Mouse (Mus musculus) forebrain, embryonic 10.5 days (tissue): ENCODE results near the gene Golga2. TPM values are rescaled to one million over a fixed set of nuclear protein-coding genes. Genes with fewer than 3 reads are reported as not detected.
A peak's percentile ranks its signal among the peaks of the same experiment; 100 is the strongest.

ENCODE experiments used
- DNase-seq: peaks from one replicate; pipeline ENCODE4 v3.0.0-alpha.2; 2017; ENCODE audit warnings: low spot score; ENCODE audit errors: extremely low spot score
- H3K27ac ChIP-seq: fragments of 300-500 bp; sonication (generic); 2 replicates; pipeline ENCODE4 v1.5.1; 2016; ENCODE audit warnings: mild to moderate bottlenecking
- H3K27me3 ChIP-seq: fragments of 300-500 bp; sonication (generic); 2 replicates; pipeline ENCODE4 v1.6.1; 2016; ENCODE audit warnings: mild to moderate bottlenecking; ENCODE audit not compliant: poor library complexity, severe bottlenecking
- H3K36me3 ChIP-seq: fragments of 300-500 bp; sonication (generic); replicated peaks from 2 replicates; pipeline ENCODE4 v1.6.1; 2016; ENCODE audit warnings: mild to moderate bottlenecking, moderate library complexity
- H3K4me1 ChIP-seq: fragments of 300-500 bp; sonication (generic); 2 replicates; pipeline ENCODE4 v1.6.1; 2016
- H3K4me3 ChIP-seq: fragments of 300-500 bp; sonication (generic); 2 replicates; pipeline ENCODE4 v1.5.1; 2016; ENCODE audit warnings: mild to moderate bottlenecking, moderate library complexity
- H3K9me3 ChIP-seq: fragments of 300-500 bp; sonication (generic); 2 replicates; pipeline ENCODE4 v1.6.1; 2016; ENCODE audit warnings: mild to moderate bottlenecking, moderate library complexity
- WGBS: fragments of 180-500 bp; shearing (Covaris S2); methylation state at CpG from one replicate; pipeline ENCODE4 v1.1.7; 2016; 5-methylcytosine and 5-hydroxymethylcytosine counted together
- microRNA-seq: library from miRNA; unstranded; fragments of <30 nt; microRNA quantifications from one replicate; pipeline ENCODE4, GENCODE M21; 2017
- polyA plus RNA-seq: library from polyadenylated mRNA; unstranded; fragments of >200 nt; fragmentation: Nextera tagmentation; extraction: Ambion mirVana; gene quantifications from 2 replicates; pipeline ENCODE4 v1.2.1, GENCODE M21; 2016

Golga2 gene
- polyA plus RNA-seq, 1 experiment from 2014 or later = 16.6 TPM

DNA sequence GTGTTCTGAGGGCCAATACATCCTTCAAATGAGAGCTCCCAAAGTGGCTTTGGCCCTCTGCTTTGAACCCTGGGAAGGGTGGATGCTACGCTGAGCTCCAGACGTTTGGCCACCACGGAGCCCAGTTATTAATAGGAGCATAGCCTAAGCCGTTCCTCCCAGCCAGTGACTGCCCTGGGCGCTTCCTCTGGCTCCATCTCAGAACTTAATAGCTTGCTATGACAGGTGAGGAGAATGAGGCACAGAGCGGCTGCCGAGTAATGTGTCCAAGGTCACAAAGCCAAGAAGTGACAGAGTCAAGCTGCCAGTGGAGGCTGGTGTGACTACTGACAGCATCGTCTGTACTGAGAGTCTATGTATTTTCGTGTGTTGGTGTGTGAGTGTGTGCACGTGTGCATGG is 69.0 kb downstream of the Golga2 start:
- H3K27me3 ChIP-seq = peaks cover 20% of the 10 kb centered on the region
- DNase-seq = no peak
- H3K4me3 ChIP-seq = no peak overlapping the region
- WGBS = 88% methylated on average over 10 of the region's 10 CpGs
- H3K27ac ChIP-seq = no peak overlapping the region
- H3K36me3 ChIP-seq = no peaks in the 10 kb centered on the region
- H3K9me3 ChIP-seq = no peaks in the 10 kb centered on the region
- H3K4me1 ChIP-seq = peaks cover 46% of the 10 kb centered on the region

Small RNA genes within 50 kb of the gene (microRNA-seq; reads per million reads assigned to microRNA genes)
- gene Gm23363 (not detected), gene Mir199b (614 reads per million, percentile 69 among the genes with 10 or more reads in this experiment)

Other genes starting within 250 kb of the Golga2 start
- gene Fam78a, start 202.5 kb upstream of the Golga2 start, polyA plus RNA-seq = 1.3 and 1.5 TPM in 2 replicates
- 4.8 and 5.3 TPM in 2 replicates for gene Plpp7, start 191.9 kb upstream of the Golga2 start, polyA plus RNA-seq
- gene Prrc2b, start 136.3 kb upstream of the Golga2 start, polyA plus RNA-seq = 48.2 and 50.1 TPM in 2 replicates
- gene Pomt1, start 50.8 kb upstream of the Golga2 start, polyA plus RNA-seq = 26.6 and 29.7 TPM in 2 replicates
- 83.6 and 91.4 TPM in 2 replicates for gene Uck1, start 27.2 kb upstream of the Golga2 start, polyA plus RNA-seq
- 529 and 531 TPM in 2 replicates for gene Swi5, start 691 bp downstream of the Golga2 start, polyA plus RNA-seq
- 57.7 and 70.3 TPM in 2 replicates for gene Ciz1, start 64.9 kb downstream of the Golga2 start, polyA plus RNA-seq
- 7.8 and 9.7 TPM in 2 replicates for gene Dnm1, start 66.0 kb downstream of the Golga2 start, polyA plus RNA-seq
- gene 1110008P14Rik, start 94.6 kb downstream of the Golga2 start, polyA plus RNA-seq = 36.3 and 37.5 TPM in 2 replicates
- gene Lcn2, start 100.9 kb downstream of the Golga2 start, polyA plus RNA-seq = not detected in 2 replicates
- 23.8 and 26.4 TPM in 2 replicates for gene Ptges2, start 108.5 kb downstream of the Golga2 start, polyA plus RNA-seq
- 6.6 and 6.7 TPM in 2 replicates for gene Naif1, start 163.1 kb downstream of the Golga2 start, polyA plus RNA-seq
- gene Slc25a25, start 164.1 kb downstream of the Golga2 start, polyA plus RNA-seq = 25.0 and 26.3 TPM in 2 replicates
- 7.3 and 7.8 TPM in 2 replicates for gene Fam102a, start 247.9 kb downstream of the Golga2 start, polyA plus RNA-seq